Mouse (Mus musculus): ENCODE measurements around the gene Tlr8. TPM values are rescaled to one million over a fixed set of nuclear protein-coding genes. Genes with fewer than 3 reads are reported as not detected.

Tlr8 gene
- polyA plus RNA-seq, 1 experiment from 2014 or later: 0.52 TPM

GRCm38 (mm10) chrX:167227138-167227537 lies 37.0 kb downstream of the Tlr8 start:
- WGBS: 77% methylated on average over 7 of the region's 7 CpGs
- Histone ChIP-seq H3K9ac (no peak overlapping the region), H3K27me3 (0 out of 2 replicates have a peak, but pooled peaks cover 3% of the 10 kb centered on the region), H3K4me3 (no peak overlapping the region), H3K4me2 (no peak overlapping the region), H3K4me1 (no peaks in the 10 kb centered on the region), H3K9me3 (no peaks in the 10 kb centered on the region), H3K27ac (no peak overlapping the region), H3K36me3 (no peaks in the 10 kb centered on the region)
- no peak for ATAC-seq (ENCODE audit: insufficient number of reproducible peaks, low FRiP score, low TSS enrichment, low read depth)

DNA sequence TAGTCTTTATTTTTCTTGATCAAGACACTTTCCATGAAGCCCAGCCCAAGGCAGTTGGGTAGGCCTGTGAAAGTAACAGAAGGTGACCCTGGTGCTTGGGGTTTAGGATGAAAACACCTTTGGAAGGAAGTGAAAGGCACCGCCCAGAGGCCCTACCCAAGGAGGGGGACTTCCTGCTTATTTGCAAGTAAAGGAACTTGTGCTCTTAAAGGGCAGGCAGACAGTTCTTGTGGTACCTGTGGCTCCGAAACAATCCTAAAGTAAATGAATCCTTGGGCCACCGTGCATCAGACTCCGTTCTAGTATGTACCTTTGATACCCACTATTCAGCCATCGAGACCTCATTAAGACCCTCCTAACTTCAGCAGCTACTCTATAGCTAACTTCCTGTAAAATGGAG lies 37.6 kb downstream of the Tlr8 start:
- Histone ChIP-seq H3K4me3 (no peak overlapping the region), H3K36me3 (no peaks in the 10 kb centered on the region), H3K4me2 (no peak overlapping the region), H3K27ac (no peak overlapping the region), H3K4me1 (no peaks in the 10 kb centered on the region), H3K9ac (no peak overlapping the region), H3K27me3 (no peaks in the 10 kb centered on the region), H3K9me3 (no peaks in the 10 kb centered on the region)
- ATAC-seq (ENCODE audit: insufficient number of reproducible peaks, low FRiP score, low TSS enrichment, low read depth): no peak
- WGBS: 89% methylated on average over 5 of the region's 5 CpGs

DNA sequence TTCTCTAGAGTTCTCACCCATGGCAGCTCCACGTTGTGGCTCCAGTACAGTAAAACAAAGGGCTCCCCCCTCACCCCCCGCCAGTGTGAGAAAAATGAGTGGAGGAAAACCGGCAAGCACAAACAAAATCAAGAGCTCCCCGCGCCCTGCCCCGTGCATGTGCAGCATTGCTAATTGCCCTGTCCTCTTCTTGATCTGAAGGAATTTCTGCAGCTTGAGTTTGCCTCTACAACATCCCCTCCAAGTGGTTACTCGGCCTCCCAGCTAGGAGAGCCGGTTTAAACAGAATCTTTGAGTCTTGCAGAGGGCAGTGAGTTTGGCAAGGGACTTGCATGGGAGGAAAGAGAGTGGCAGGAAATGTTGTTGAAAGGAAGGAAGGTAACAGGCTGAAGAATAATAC lies 51.4 kb downstream of the Tlr8 start:
- no peaks in the 10 kb centered on the region for H3K9me3 ChIP-seq
- H3K27ac ChIP-seq: no peak overlapping the region
- H3K4me3 ChIP-seq: no peak overlapping the region
- H3K4me1 ChIP-seq: no peaks in the 10 kb centered on the region
- H3K4me2 ChIP-seq: no peak overlapping the region
- H3K27me3 ChIP-seq: peaks cover 17% of the 10 kb centered on the region; the same call in 1 of the 2 replicates
- no peak overlapping the region for H3K9ac ChIP-seq
- H3K36me3 ChIP-seq: no peaks in the 10 kb centered on the region
- 24% methylated on average over 8 of the region's 8 CpGs for WGBS
- no peak for ATAC-seq (ENCODE audit: insufficient number of reproducible peaks, low FRiP score, low TSS enrichment, low read depth)

DNA sequence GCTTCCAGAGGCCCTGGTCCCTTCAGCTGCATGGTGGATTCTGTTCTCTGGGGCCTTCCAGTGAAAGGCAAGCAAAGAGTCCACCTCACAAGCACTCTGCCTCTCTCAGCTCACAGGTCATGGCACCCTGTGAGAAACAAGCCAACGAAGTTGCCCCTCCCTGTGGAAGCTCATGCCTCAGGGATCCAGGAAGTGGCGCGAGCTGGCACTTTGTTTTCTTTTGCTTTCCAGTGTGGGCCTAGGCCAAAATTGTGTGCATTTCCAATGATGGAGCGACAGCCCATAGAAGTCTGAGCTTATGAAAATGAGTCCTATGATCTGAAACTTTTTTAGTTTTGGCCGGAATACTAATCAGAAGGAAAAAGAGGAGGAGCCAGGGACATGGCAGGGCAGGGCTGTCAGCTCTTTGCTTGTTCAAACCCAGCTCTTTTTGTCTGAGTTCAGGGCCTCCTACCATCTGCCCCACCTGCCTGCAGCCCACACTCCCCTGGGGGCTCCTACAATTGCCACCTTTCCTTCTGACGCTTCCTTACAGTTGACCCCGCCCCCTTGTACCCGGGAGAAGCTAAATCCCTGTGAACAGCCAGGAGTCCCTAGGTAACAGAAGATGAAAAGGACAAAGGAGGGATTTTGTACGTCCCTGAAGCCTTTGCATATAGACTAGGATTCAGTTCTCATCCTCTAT lies 52.1 kb downstream of the Tlr8 start:
- H3K4me2 ChIP-seq: no peak overlapping the region
- ATAC-seq (ENCODE audit: insufficient number of reproducible peaks, low FRiP score, low TSS enrichment, low read depth): no peak

DNA sequence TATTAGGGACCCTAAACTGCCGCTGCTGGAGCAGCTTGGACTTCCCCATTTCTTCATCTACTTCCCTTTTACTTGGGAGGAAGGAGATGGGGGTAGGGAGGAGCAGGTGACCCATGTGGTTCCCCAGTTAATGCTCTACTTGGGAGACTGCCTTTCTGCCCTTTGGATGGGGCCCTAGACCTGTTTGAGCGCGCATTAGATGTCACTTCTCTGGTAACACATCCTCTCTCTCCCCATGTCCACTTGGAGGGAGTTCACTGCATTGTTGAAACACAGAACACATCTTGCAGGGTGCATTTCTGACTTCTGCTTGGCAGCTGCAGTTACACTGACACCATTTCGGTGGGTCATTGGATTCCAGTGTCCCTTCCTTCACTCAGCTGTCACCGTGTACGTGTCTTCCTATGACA lies 53.8 kb downstream of the Tlr8 start:
- Histone ChIP-seq H3K4me2 (no peak overlapping the region), H3K9me3 (no peaks in the 10 kb centered on the region), H3K27me3 (peaks cover 17% of the 10 kb centered on the region; the same call in 1 of the 2 replicates), H3K4me1 (no peaks in the 10 kb centered on the region), H3K9ac (no peak overlapping the region), H3K27ac (no peak overlapping the region), H3K36me3 (no peaks in the 10 kb centered on the region), H3K4me3 (no peak overlapping the region)
- no peak for ATAC-seq (ENCODE audit: insufficient number of reproducible peaks, low FRiP score, low TSS enrichment, low read depth)
- 56% methylated on average over 6 of the region's 6 CpGs for WGBS

More for the DNA sequence above, 52.1 kb downstream of the Tlr8 start:
- Histone ChIP-seq H3K9ac (no peak overlapping the region), H3K9me3 (no peaks in the 10 kb centered on the region), H3K4me3 (no peak overlapping the region), H3K27me3 (peaks cover 17% of the 10 kb centered on the region; the same call in 1 of the 2 replicates), H3K27ac (no peak overlapping the region), H3K4me1 (no peaks in the 10 kb centered on the region), H3K36me3 (no peaks in the 10 kb centered on the region)
- 58% methylated on average over 9 of the region's 9 CpGs for WGBS

- Histone ChIP-seq H3K27ac (no peak overlapping the region), H3K9me3 (no peaks in the 10 kb centered on the region), H3K27me3 (peaks cover 17% of the 10 kb centered on the region; the same call in 1 of the 2 replicates), H3K9ac (no peak overlapping the region), H3K4me2 (peak overlapping the region; percentile 49), H3K4me3 (peak overlapping the region; percentile 50), H3K4me1 (no peaks in the 10 kb centered on the region), H3K36me3 (no peaks in the 10 kb centered on the region)
- no peak for ATAC-seq (ENCODE audit: insufficient number of reproducible peaks, low FRiP score, low TSS enrichment, low read depth)
- 48% methylated on average over 8 of the region's 8 CpGs for WGBS
Measured at GRCm38 (mm10) chrX:167209828-167210227, 54.3 kb downstream of the Tlr8 start.

GRCm38 (mm10) chrX:167208978-167209754 lies 55.0 kb downstream of the Tlr8 start, which contains the start of gene Tmsb4x:
Tmsb4x (minus strand) TSS chrX:167209315.
- Histone ChIP-seq H3K36me3 (no peaks in the 10 kb centered on the region), H3K4me1 (no peaks in the 10 kb centered on the region), H3K27me3 (peaks cover 19% of the 10 kb centered on the region; the same call in 1 of the 2 replicates), H3K4me2 (peak within 1 kb of the TSS; percentile 49), H3K27ac (peak within 1 kb of the TSS; percentile 82), H3K4me3 (peak within 1 kb of the TSS; percentile 50), H3K9me3 (no peaks in the 10 kb centered on the region), H3K9ac (peak within 1 kb of the TSS; percentile 51)
- 20% methylated on average over 39 of the region's 39 CpGs for whole genome bisulfite sequencing
- 0 out of 2 replicates have a peak, but pooled peaks have one; percentile 70 for ATAC-seq (ENCODE audit: insufficient number of reproducible peaks, low FRiP score, low TSS enrichment, low read depth)

GRCm38 (mm10) chrX:167208506-167208820 lies 55.7 kb downstream of the Tlr8 start:
- ATAC-seq (ENCODE audit: insufficient number of reproducible peaks, low FRiP score, low TSS enrichment, low read depth): no peak
- Histone ChIP-seq H3K4me2 (peak overlapping the region; percentile 49), H3K27me3 (peaks cover 19% of the 10 kb centered on the region; the same call in 1 of the 2 replicates), H3K27ac (peak overlapping the region; percentile 82), H3K4me3 (peak overlapping the region; percentile 50), H3K9me3 (no peaks in the 10 kb centered on the region), H3K4me1 (no peaks in the 10 kb centered on the region), H3K9ac (peak overlapping the region; percentile 51), H3K36me3 (no peaks in the 10 kb centered on the region)
- 22% methylated on average over 16 of the region's 16 CpGs for WGBS

- Histone ChIP-seq H3K4me3 (peak overlapping the region; percentile 50), H3K4me1 (no peaks in the 10 kb centered on the region), H3K4me2 (peak overlapping the region; percentile 49), H3K9ac (peak overlapping the region; percentile 51), H3K27ac (peak overlapping the region; percentile 82), H3K9me3 (no peaks in the 10 kb centered on the region), H3K27me3 (peaks cover 19% of the 10 kb centered on the region; the same call in 1 of the 2 replicates), H3K36me3 (no peaks in the 10 kb centered on the region)
- WGBS: 25% methylated on average over 25 of the region's 25 CpGs
- no peak for ATAC-seq (ENCODE audit: insufficient number of reproducible peaks, low FRiP score, low TSS enrichment, low read depth)
Measured at GRCm38 (mm10) chrX:167207741-167208505, 56.2 kb downstream of the Tlr8 start.

GRCm38 (mm10) chrX:167205813-167206520 lies 58.2 kb downstream of the Tlr8 start:
- H3K36me3 ChIP-seq: no peaks in the 10 kb centered on the region
- no peak overlapping the region for H3K4me2 ChIP-seq
- H3K4me3 ChIP-seq: no peak overlapping the region
- no peak overlapping the region for H3K27ac ChIP-seq
- no peaks in the 10 kb centered on the region for H3K9me3 ChIP-seq
- H3K27me3 ChIP-seq: peaks cover 19% of the 10 kb centered on the region; the same call in 1 of the 2 replicates
- no peaks in the 10 kb centered on the region for H3K4me1 ChIP-seq
- WGBS: 63% methylated on average over 8 of the region's 8 CpGs
- ATAC-seq (ENCODE audit: insufficient number of reproducible peaks, low FRiP score, low TSS enrichment, low read depth): no peak
- H3K9ac ChIP-seq: no peak overlapping the region

DNA sequence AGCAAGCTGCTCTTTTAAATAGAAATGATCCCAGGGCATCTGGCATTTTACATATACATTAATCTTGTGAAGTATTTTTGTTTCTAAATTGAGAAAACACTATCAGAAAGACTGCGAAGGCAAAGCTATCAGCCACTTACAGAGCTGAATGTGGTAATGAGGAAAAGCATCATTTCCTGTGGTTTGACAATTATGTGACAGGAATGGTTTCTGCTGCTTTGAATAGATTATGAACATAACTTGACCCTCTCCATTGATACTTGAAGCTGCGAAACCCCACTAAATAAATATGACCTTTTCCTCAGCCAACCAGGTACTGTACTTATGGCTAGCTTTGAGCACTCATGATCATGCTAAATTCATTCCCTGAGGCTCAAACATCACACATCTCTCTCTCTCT lies 62.8 kb downstream of the Tlr8 start:
- Histone ChIP-seq H3K9ac (no peak overlapping the region), H3K27ac (no peak overlapping the region), H3K4me1 (no peaks in the 10 kb centered on the region), H3K4me2 (no peak overlapping the region), H3K4me3 (no peak overlapping the region), H3K27me3 (peaks cover 11% of the 10 kb centered on the region; the same call in 1 of the 2 replicates), H3K9me3 (no peaks in the 10 kb centered on the region), H3K36me3 (no peaks in the 10 kb centered on the region)
- no peak for ATAC-seq (ENCODE audit: insufficient number of reproducible peaks, low FRiP score, low TSS enrichment, low read depth)
- 82% methylated on average over 2 of the region's 2 CpGs for WGBS

All from limb, embryonic 15.5 days (tissue).